Comparison of ENCODE assay signal across 7 mouse cellular contexts in genomic region chr14:122912137-122912536, GRCm38 (mm10). TPM values are rescaled to one million over a fixed set of nuclear protein-coding genes. Genes with fewer than 3 reads are reported as not detected.
DNase-seq lines count a peak whose midpoint lies in the region; ATAC-seq and TF ChIP-seq lines count a peak whose summit lies in the region.

No protein-coding gene starts in this region.

- H3K9me3 ChIP-seq in lung, embryonic 15.5 days: no peaks in the 10 kb centered on the region
- H3K9me3 ChIP-seq in embryonic facial prominence, embryonic 13.5 days: peaks cover 9% of the 10 kb centered on the region; the same call in 1 of the 2 replicates
- no peaks in the 10 kb centered on the region for H3K9me3 ChIP-seq in intestine, embryonic 16.5 days (ENCODE audit: control insufficient read depth, low read length)

- no peak for ATAC-seq in lung, embryonic 15.5 days (ENCODE audit: borderline replicate concordance, extremely low read depth, low FRiP score, low TSS enrichment)
- ATAC-seq in embryonic facial prominence, embryonic 13.5 days (ENCODE audit: insufficient number of reproducible peaks, insufficient read depth, low FRiP score, low TSS enrichment, low read depth): no peak
- no peak for ATAC-seq in intestine, embryonic 16.5 days

- no peaks in the 10 kb centered on the region for H3K36me3 ChIP-seq in lung, embryonic 15.5 days
- H3K36me3 ChIP-seq in embryonic facial prominence, embryonic 13.5 days: no peaks in the 10 kb centered on the region
- no peaks in the 10 kb centered on the region for H3K36me3 ChIP-seq in intestine, embryonic 16.5 days (ENCODE audit: control insufficient read depth, insufficient read depth, low read length)
- no peaks in the 10 kb centered on the region for H3K36me3 ChIP-seq in small intestine, adult 2 months (ENCODE audit: control insufficient read depth, insufficient read depth, low read length)

- no peak for TF ChIP-seq POLR2A in small intestine, adult 2 months (IDR thresholded peaks at IDR 0.05; ENCODE audit: low read depth, low read length)

- DNase-seq in lung, postnatal 14 days: no peak
- no peak for DNase-seq in urinary bladder, adult 2 months (ENCODE audit: low spot score)
- DNase-seq in gastrocnemius, postnatal 10 days: no peak

- WGBS in lung, embryonic 15.5 days: 39% methylated on average over 1 of the region's 1 CpGs
- 45% methylated on average over 1 of the region's 1 CpGs for WGBS in embryonic facial prominence, embryonic 13.5 days
- WGBS in intestine, embryonic 16.5 days: 63% methylated on average over 1 of the region's 1 CpGs
- 22% methylated on average over 1 of the region's 1 CpGs for WGBS in small intestine, adult 2 months

- peaks cover 5% of the 10 kb centered on the region; the same call in 1 of the 2 replicates for H3K4me1 ChIP-seq in lung, embryonic 15.5 days
- peaks cover 11% of the 10 kb centered on the region; the same call in 1 of the 2 replicates for H3K4me1 ChIP-seq in embryonic facial prominence, embryonic 13.5 days
- peaks cover 15% of the 10 kb centered on the region; the same call in 1 of the 2 replicates for H3K4me1 ChIP-seq in intestine, embryonic 16.5 days (ENCODE audit: control insufficient read depth, insufficient read depth, low read length)
- peaks cover 16% of the 10 kb centered on the region; the same call in 1 of the 2 replicates for H3K4me1 ChIP-seq in small intestine, adult 2 months (ENCODE audit: control insufficient read depth, insufficient read depth, insufficient read length, low read length)

- H3K4me2 ChIP-seq in lung, embryonic 15.5 days: peak overlapping the region; percentile 93
- peak overlapping the region; percentile 91 for H3K4me2 ChIP-seq in embryonic facial prominence, embryonic 13.5 days
- H3K4me2 ChIP-seq in intestine, embryonic 16.5 days (ENCODE audit: low read depth, low read length): peak overlapping the region; percentile 81

- no peak for TF ChIP-seq CTCF in small intestine, adult 2 months (IDR thresholded peaks at IDR 0.05; ENCODE audit: extremely low read depth, insufficient read length, insufficient replicate concordance, low read depth, low read length)

- no peaks in the 10 kb centered on the region for H3K27me3 ChIP-seq in lung, embryonic 15.5 days
- no peaks in the 10 kb centered on the region for H3K27me3 ChIP-seq in embryonic facial prominence, embryonic 13.5 days
- H3K27me3 ChIP-seq in intestine, embryonic 16.5 days (replicated peaks; ENCODE audit: control insufficient read depth, insufficient read depth, low read length): no peaks in the 10 kb centered on the region
- H3K27me3 ChIP-seq in small intestine, adult 2 months (ENCODE audit: control insufficient read depth, insufficient read depth, low read length): no peaks in the 10 kb centered on the region

- H3K4me3 ChIP-seq in lung, embryonic 15.5 days: peak overlapping the region; percentile 71
- H3K4me3 ChIP-seq in embryonic facial prominence, embryonic 13.5 days: peak overlapping the region; percentile 71
- peak overlapping the region; percentile 77 for H3K4me3 ChIP-seq in intestine, embryonic 16.5 days (ENCODE audit: low read length)
- no peak overlapping the region; the same call in 1 of the 2 replicates for H3K4me3 ChIP-seq in small intestine, adult 2 months (ENCODE audit: low read depth, low read length)

- no peak overlapping the region for H3K9ac ChIP-seq in lung, embryonic 15.5 days
- H3K9ac ChIP-seq in embryonic facial prominence, embryonic 13.5 days: 0 out of 2 replicates have a peak overlapping the region, but pooled peaks have one; percentile 75
- H3K9ac ChIP-seq in intestine, embryonic 16.5 days (ENCODE audit: low read depth, low read length): peak overlapping the region; percentile 80

- no peak overlapping the region for H3K27ac ChIP-seq in lung, embryonic 15.5 days
- no peak overlapping the region for H3K27ac ChIP-seq in embryonic facial prominence, embryonic 13.5 days
- H3K27ac ChIP-seq in intestine, embryonic 16.5 days (ENCODE audit: low read length): peak overlapping the region; percentile 86; the same call in 1 of the 2 replicates
- peak overlapping the region; percentile 89 for H3K27ac ChIP-seq in small intestine, adult 2 months (ENCODE audit: insufficient read depth, low read depth, low read length)

RNA-seq across cellular contexts. Expression of gene Ggact, which starts 1.4 kb away (rescaled TPM):
- polyA plus RNA-seq in lung, embryonic 15.5 days (2015; fragmentation: Nextera tagmentation; extraction: Ambion mirVana): 14.1 and 14.7 TPM in 2 replicates
- polyA plus RNA-seq in embryonic facial prominence, embryonic 13.5 days (2015; fragmentation: Nextera tagmentation; extraction: Ambion mirVana): 9.7 and 12.1 TPM in 2 replicates
- 49.1 and 50.4 TPM in 2 replicates for polyA plus RNA-seq in intestine, embryonic 16.5 days (2015; fragmentation: Nextera tagmentation; extraction: Ambion mirVana)
- 69.8 and 151 TPM in 2 replicates for polyA plus RNA-seq in small intestine, adult 2 months (2012; rRNA removed)
- 42.3 and 43.4 TPM in 2 replicates for polyA plus RNA-seq in urinary bladder, adult 2 months (2012; rRNA removed)
- 10 to 100 TPM in 1 of 2 experiments, 1 to 10 TPM in 1; 9.3 to 10.5 TPM for total RNA-seq in gastrocnemius, postnatal 10 days (2021)

Comparison
In these comparisons a context has a peak if more than half of its experiments do, and no peak if none do; other contexts are left out.
1. H3K27ac ChIP-seq: peak in intestine, embryonic 16.5 days (single experiment) and small intestine, adult 2 months (single experiment); none in lung, embryonic 15.5 days (single experiment) and embryonic facial prominence, embryonic 13.5 days (single experiment).
2. Peak in every context shown above with its lines, with median percentiles within 50 percentile points of each other: H3K4me2 ChIP-seq.